Mouse (Mus musculus) midbrain, embryonic 15.5 days (tissue): ENCODE measurements around the gene Smarca4. TPM values are rescaled to one million over a fixed set of nuclear protein-coding genes. Genes with fewer than 3 reads are reported as not detected.

ENCODE experiments used
- ATAC-seq: fragments of 200-750 bp; cut with Nextera tagmentation; replicated peaks from 2 replicates; pipeline ENCODE4 v1.8.0; 2017; ENCODE audit warnings: moderate TSS enrichment
- H3K27ac ChIP-seq: fragments of 300-500 bp; sonication (generic); 2 replicates; pipeline ENCODE4 v1.5.1; 2015; ENCODE audit warnings: mild to moderate bottlenecking, inconsistent platforms
- H3K27me3 ChIP-seq: fragments of 300-500 bp; sonication (generic); replicated peaks from 2 replicates; pipeline ENCODE4 v1.6.1; 2015; ENCODE audit warnings: inconsistent platforms
- H3K36me3 ChIP-seq: fragments of 300-500 bp; sonication (generic); replicated peaks from 2 replicates; pipeline ENCODE4 v1.6.1; 2015; ENCODE audit warnings: inconsistent platforms
- H3K4me1 ChIP-seq: fragments of 300-500 bp; sonication (generic); 2 replicates; pipeline ENCODE4 v1.6.1; 2015; ENCODE audit warnings: inconsistent platforms
- H3K4me2 ChIP-seq: fragments of 300-500 bp; sonication (generic); 2 replicates; pipeline ENCODE4 v1.6.1; 2015; ENCODE audit warnings: inconsistent platforms, mild to moderate bottlenecking, moderate library complexity
- H3K4me3 ChIP-seq: fragments of 300-500 bp; sonication (generic); 2 replicates; pipeline ENCODE4 v1.5.1; 2015; ENCODE audit warnings: mild to moderate bottlenecking, inconsistent platforms
- H3K9ac ChIP-seq: fragments of 300-500 bp; sonication (generic); 2 replicates; pipeline ENCODE4 v1.6.1; 2015; ENCODE audit warnings: mild to moderate bottlenecking, inconsistent platforms
- H3K9me3 ChIP-seq: fragments of 300-500 bp; sonication (generic); 2 replicates; pipeline ENCODE4 v1.6.1; 2016; ENCODE audit warnings: inconsistent platforms
- WGBS: fragments of 180-500 bp; shearing (Covaris S2); methylation state at CpG from one replicate; pipeline ENCODE4 v1.1.7; 2015; ENCODE audit warnings: mixed read lengths; 5-methylcytosine and 5-hydroxymethylcytosine counted together
- polyA plus RNA-seq: library from polyadenylated mRNA; unstranded; fragments of >200 nt; fragmentation: Nextera tagmentation; extraction: Ambion mirVana; gene quantifications from 2 replicates; pipeline ENCODE4 v1.2.1, GENCODE M21; 2015

Gene Smarca4
- polyA plus RNA-seq, 1 experiment from 2014 or later, result 163 TPM

DNA sequence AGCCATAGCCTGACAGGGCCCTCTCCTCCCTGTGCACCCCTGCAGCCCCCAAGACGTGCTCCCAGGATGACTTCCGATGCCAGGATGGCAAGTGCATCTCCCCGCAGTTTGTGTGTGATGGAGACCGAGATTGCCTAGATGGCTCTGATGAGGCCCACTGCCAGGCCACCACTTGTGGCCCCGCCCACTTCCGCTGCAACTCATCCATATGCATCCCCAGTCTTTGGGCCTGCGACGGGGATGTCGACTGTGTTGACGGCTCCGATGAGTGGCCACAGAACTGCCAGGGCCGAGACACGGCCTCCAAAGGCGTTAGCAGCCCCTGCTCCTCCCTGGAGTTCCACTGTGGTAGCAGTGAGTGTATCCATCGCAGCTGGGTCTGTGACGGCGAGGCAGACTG, 117.5 kb downstream of the Smarca4 start:
- 77% methylated on average over 17 of the region's 17 CpGs for WGBS

DNA sequence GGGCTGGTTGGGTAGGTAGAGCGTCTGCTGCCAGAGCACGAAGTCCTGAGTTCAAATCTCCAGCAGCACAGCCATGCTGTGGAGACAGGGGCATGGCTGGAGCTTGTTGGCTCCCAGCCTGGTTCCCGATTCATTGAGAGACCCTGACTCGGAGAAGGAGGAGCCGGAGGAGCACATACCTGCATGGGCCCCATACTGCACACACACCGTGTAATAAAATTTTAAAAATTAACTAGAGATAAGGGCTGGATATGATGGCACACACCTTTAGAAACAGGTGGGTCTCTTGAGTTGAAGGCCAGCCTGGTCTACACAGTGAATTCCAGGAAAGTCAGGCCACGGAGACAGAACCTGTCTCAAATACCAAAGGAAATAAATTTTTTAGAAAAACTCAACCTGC, 118.0 kb downstream of the Smarca4 start:
- Histone ChIP-seq H3K9ac (no peak overlapping the region), H3K4me3 (no peak overlapping the region), H3K27ac (no peak overlapping the region), H3K4me2 (no peak overlapping the region), H3K4me1 (no peaks in the 10 kb centered on the region), H3K9me3 (no peaks in the 10 kb centered on the region), H3K27me3 (no peaks in the 10 kb centered on the region), H3K36me3 (peaks cover 55% of the 10 kb centered on the region)
- no peak for ATAC-seq
- WGBS, result 98% methylated on average over 7 of the region's 7 CpGs

More for the DNA sequence above, 117.5 kb downstream of the Smarca4 start:
- no peak for ATAC-seq
- peaks cover 49% of the 10 kb centered on the region for H3K36me3 ChIP-seq
- no peak overlapping the region for H3K4me3 ChIP-seq
- no peaks in the 10 kb centered on the region for H3K27me3 ChIP-seq
- no peaks in the 10 kb centered on the region for H3K4me1 ChIP-seq
- no peak overlapping the region for H3K4me2 ChIP-seq
- H3K9ac ChIP-seq, result no peak overlapping the region
- no peak overlapping the region for H3K27ac ChIP-seq
- H3K9me3 ChIP-seq, result no peaks in the 10 kb centered on the region

DNA sequence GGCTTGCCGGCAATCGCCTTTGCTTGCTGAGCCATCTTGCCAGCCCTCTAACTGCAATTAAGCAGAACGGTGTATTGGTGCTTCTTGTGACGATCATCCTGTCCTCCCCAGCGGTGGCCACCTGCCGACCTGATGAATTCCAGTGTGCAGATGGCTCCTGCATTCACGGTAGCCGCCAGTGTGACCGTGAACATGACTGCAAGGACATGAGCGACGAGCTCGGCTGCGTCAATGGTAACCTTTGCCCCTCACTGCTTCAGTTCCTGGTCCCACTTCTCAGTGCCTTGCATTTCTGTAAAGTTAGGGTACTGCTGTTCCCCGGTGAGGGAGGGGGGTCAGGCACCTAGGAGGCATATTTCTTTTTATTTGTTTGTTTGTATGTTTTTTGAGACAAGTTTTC, 119.2 kb downstream of the Smarca4 start:
- 91% methylated on average over 14 of the region's 14 CpGs for WGBS
- no peaks in the 10 kb centered on the region for H3K9me3 ChIP-seq
- ATAC-seq, result no peak

DNA sequence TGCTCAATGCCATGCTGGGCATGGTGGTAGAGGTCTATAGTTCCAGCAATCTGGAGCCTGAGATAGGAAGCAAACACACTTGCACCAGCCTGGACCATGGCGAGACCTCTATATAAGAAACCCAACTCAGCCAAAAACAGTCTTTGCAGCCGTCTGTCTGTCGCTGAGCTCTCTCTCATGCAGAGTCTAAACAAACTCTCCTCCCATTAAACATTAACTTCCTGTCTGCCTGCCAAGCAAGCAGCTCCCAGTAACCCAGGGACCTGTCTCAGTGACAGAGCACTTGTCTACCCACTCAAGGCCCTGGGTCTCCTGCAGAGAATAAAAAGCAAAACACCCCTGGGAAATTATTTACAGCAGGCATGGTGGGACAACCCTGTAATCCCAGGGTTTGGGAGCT, 120.6 kb downstream of the Smarca4 start:
- Histone ChIP-seq H3K4me2 (no peak overlapping the region), H3K36me3 (peaks cover 64% of the 10 kb centered on the region), H3K27ac (no peak overlapping the region), H3K27me3 (no peaks in the 10 kb centered on the region), H3K4me1 (no peaks in the 10 kb centered on the region), H3K4me3 (no peak overlapping the region), H3K9me3 (no peaks in the 10 kb centered on the region), H3K9ac (no peak overlapping the region)
- ATAC-seq, result no peak
- WGBS, result 85% methylated on average over 3 of the region's 3 CpGs

More for the DNA sequence above, 119.2 kb downstream of the Smarca4 start:
- Histone ChIP-seq H3K9ac (no peak overlapping the region), H3K4me1 (no peaks in the 10 kb centered on the region), H3K27me3 (no peaks in the 10 kb centered on the region), H3K27ac (no peak overlapping the region), H3K4me3 (no peak overlapping the region), H3K4me2 (no peak overlapping the region), H3K36me3 (peaks cover 63% of the 10 kb centered on the region)

DNA sequence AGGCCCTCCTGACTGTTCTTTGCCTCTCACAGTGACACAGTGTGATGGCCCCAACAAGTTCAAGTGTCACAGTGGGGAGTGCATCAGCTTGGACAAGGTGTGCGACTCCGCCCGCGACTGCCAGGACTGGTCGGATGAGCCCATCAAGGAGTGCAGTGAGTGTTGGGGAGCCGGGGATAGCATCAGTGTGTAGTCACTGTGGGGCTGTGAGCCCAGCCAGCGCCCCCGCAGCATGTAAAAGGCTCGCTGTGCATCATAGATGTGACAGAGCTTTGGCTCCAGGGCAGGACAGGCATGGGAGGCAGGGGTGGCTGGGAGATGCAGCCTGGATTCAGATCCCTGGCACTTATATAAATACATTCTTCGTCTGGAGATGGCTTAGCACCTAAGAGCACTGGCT, 121.2 kb downstream of the Smarca4 start:
- Histone ChIP-seq H3K9ac (no peak overlapping the region), H3K9me3 (no peaks in the 10 kb centered on the region), H3K27me3 (no peaks in the 10 kb centered on the region), H3K4me3 (no peak overlapping the region), H3K4me2 (no peak overlapping the region), H3K4me1 (no peaks in the 10 kb centered on the region), H3K27ac (no peak overlapping the region), H3K36me3 (peaks cover 69% of the 10 kb centered on the region)
- WGBS, result 96% methylated on average over 10 of the region's 10 CpGs
- no peak for ATAC-seq

DNA sequence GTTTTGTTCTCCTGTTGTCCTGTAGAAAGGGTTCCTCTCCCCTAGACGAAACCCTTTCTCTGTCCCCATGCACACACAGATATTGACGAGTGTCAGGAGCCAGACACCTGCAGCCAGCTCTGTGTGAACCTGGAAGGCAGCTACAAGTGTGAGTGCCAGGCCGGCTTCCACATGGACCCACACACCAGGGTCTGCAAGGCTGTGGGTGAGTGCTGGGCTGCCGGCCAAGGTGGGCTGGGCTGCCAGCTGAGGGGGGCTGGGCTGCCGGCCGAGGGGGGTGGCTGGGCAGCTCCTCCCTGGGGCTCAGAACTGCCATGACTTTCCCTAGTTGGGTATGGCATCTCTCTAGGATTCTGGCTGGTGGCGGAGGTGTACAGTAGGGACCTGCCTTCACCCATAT, 122.8 kb downstream of the Smarca4 start:
- H3K4me1 ChIP-seq, result no peaks in the 10 kb centered on the region

DNA sequence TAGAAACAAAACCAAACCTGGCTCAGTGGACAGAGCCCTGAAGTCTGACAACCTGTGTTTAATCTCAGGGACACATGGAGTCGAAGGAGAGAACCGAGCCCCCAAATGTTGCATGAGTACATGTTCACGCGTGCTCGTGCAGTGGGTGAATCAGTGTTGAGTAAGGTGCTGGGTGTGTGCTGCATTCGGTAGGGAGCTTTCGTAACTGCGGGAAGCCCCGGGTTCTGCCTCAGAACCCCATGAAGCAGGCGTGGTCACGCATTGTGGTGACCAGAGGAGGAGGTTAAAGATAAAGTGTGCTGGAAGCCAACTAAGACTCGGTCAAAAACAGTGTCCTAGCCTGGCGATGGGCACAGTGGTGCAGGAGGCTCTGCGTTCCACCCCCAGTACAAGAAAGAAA, 124.5 kb downstream of the Smarca4 start:
- Histone ChIP-seq H3K4me1 (no peaks in the 10 kb centered on the region), H3K27me3 (no peaks in the 10 kb centered on the region), H3K27ac (no peak overlapping the region), H3K4me2 (no peak overlapping the region), H3K36me3 (peaks cover 62% of the 10 kb centered on the region), H3K4me3 (no peak overlapping the region), H3K9me3 (no peaks in the 10 kb centered on the region), H3K9ac (no peak overlapping the region)
- WGBS, result 97% methylated on average over 14 of the region's 14 CpGs
- no peak for ATAC-seq

More for the DNA sequence above, 122.8 kb downstream of the Smarca4 start:
- Histone ChIP-seq H3K4me3 (no peak overlapping the region), H3K9ac (no peak overlapping the region), H3K36me3 (peaks cover 62% of the 10 kb centered on the region), H3K27me3 (no peaks in the 10 kb centered on the region), H3K4me2 (no peak overlapping the region), H3K9me3 (no peaks in the 10 kb centered on the region), H3K27ac (no peak overlapping the region)
- 88% methylated on average over 7 of the region's 7 CpGs for WGBS
- ATAC-seq, result no peak

DNA sequence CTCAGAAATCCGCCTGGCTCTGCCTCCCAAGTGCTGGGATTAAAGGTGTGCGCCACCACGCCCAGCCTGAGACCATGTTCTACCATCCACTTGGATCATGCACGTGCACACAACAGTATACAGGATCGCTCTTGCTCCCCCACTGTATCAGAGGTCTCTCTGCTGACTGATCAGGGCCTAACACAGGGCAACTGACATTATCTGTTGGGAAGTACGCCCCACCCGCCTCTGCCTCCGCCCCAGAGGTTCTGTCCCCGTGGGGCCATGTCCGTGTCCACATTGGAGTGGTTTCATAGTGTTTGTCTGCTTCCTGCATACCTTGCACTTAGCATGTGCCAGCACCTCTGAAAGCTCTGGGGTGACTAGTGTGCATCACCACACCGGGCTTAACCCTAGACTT, 125.5 kb downstream of the Smarca4 start:
- H3K9ac ChIP-seq, result no peak overlapping the region
- H3K4me2 ChIP-seq, result no peak overlapping the region
- ATAC-seq, result no peak
- H3K27me3 ChIP-seq, result no peaks in the 10 kb centered on the region
- no peaks in the 10 kb centered on the region for H3K4me1 ChIP-seq
- no peaks in the 10 kb centered on the region for H3K9me3 ChIP-seq
- no peak overlapping the region for H3K27ac ChIP-seq
- 95% methylated on average over 11 of the region's 11 CpGs for WGBS
- H3K36me3 ChIP-seq, result peaks cover 61% of the 10 kb centered on the region
- no peak overlapping the region for H3K4me3 ChIP-seq

DNA sequence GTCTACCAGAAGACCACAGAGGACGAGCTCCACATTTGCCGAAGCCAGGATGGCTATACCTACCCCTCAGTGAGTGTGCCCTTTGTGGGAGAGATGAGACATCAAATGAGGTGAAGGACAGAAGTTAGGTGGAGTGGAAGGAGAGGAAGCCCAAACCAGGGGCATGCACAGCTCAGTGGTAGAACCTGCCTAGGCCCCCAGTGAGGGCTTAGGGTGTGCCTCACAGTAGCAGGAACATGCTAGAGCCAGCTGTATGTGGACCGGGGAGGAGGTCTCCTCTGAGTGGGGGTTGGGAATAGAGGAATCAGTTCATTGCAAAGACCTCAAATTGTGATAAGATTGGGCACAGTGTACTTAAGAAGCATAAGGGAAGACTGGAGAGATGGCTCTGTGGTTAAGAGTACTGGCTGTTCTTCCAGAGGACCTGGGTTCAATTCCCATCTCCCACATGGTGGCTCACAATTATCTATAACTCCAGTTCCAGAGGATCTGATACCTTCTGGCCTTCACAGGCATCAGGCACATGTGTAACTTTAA, 131.3 kb downstream of the Smarca4 start:
- H3K36me3 ChIP-seq, result peaks cover 33% of the 10 kb centered on the region
- no peak overlapping the region for H3K4me2 ChIP-seq
- no peaks in the 10 kb centered on the region for H3K27me3 ChIP-seq
- H3K4me1 ChIP-seq, result no peaks in the 10 kb centered on the region
- H3K27ac ChIP-seq, result no peak overlapping the region
- no peak for ATAC-seq
- H3K9me3 ChIP-seq, result no peaks in the 10 kb centered on the region
- no peak overlapping the region for H3K4me3 ChIP-seq
- WGBS, result 96% methylated on average over 3 of the region's 3 CpGs
- H3K9ac ChIP-seq, result no peak overlapping the region

DNA sequence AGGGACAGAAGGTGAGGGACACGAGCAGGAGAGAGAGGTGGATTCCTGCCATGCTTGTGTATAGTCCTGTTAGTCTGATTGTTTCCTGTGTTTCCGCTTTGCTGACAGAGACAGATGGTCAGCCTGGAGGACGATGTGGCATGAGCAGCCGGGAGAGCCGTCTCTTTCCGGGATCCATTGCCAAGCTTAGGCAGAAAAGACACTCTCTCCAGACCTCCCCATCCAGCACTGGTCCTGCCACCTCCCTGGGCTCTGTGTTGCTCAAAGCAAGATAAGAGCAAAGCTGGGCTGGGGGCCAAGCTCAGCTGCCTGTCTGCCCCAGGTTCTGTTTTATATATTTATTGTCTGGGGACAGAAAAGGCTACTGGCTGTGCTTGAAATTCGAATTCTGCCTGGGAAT, 132.1 kb downstream of the Smarca4 start:
- ATAC-seq, result no peak
- Histone ChIP-seq H3K4me1 (no peaks in the 10 kb centered on the region), H3K27me3 (no peaks in the 10 kb centered on the region), H3K9ac (no peak overlapping the region), H3K9me3 (no peaks in the 10 kb centered on the region), H3K4me3 (no peak overlapping the region), H3K27ac (0 out of 2 replicates have a peak overlapping the region, but pooled peaks have one; percentile 32), H3K4me2 (no peak overlapping the region), H3K36me3 (peaks cover 26% of the 10 kb centered on the region)
- 70% methylated on average over 7 of the region's 7 CpGs for WGBS

DNA sequence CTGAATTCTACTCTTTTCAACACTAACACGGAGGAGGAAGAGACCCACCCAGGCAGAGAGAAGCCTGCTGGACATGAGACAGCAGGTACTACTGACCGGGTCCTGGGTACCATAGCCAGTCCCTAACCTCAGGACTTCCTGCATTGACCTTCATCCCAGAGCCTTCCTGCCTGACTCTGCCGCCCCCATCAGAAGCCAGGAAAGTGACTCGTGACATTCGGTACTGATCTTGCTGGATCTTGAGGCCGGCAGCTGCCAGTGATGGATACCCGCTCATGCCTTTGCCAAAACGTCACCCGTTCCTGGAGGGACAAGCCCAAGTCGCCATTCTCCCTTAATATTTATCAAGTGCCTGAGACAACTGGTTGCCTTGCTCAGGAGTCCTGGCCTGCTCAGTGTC, 132.5 kb downstream of the Smarca4 start:
- H3K9ac ChIP-seq, result no peak overlapping the region
- H3K4me3 ChIP-seq, result no peak overlapping the region
- WGBS, result 86% methylated on average over 10 of the region's 10 CpGs
- no peak overlapping the region for H3K4me2 ChIP-seq
- no peaks in the 10 kb centered on the region for H3K27me3 ChIP-seq
- no peaks in the 10 kb centered on the region for H3K9me3 ChIP-seq
- no peak for ATAC-seq
- no peaks in the 10 kb centered on the region for H3K4me1 ChIP-seq
- no peak overlapping the region for H3K27ac ChIP-seq
- H3K36me3 ChIP-seq, result peaks cover 26% of the 10 kb centered on the region

DNA sequence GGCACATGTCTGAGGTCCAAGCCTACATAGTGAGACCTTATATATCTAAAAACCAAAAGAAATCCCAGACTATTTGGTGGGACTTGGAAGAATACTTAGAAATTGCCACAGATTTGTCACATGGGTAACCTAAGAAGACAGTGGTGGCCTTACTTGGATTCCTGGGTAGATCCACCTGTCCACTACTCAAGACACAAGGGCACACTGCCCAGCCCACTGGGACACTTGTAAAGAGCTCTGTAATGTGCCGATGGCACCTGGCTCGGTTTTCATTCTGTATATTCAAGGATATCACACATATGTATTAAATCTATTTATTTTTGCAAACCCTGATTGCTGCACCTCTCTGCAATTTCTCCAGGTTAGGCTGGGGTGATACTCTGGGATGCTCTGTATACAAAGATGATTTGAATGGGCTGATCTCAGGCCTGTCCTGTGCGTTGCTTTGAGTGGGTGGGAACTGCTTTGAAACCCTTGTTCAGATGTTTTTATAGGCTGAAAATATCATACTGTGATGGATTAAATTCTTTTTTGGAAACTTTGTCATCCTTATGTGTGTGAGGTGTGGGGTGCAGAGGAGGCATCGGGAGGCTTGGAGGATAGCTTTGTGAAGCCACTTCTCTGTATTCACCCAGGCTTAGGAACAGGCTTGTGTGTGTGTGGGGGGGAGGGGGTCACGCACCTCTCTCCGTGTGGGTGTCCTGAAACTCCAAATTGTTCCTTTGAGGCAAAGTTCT, 133.6 kb downstream of the Smarca4 start:
- Histone ChIP-seq H3K4me2 (no peak overlapping the region), H3K27me3 (no peaks in the 10 kb centered on the region), H3K9ac (no peak overlapping the region), H3K9me3 (no peaks in the 10 kb centered on the region), H3K4me3 (no peak overlapping the region), H3K36me3 (peaks cover 19% of the 10 kb centered on the region), H3K27ac (no peak overlapping the region), H3K4me1 (no peaks in the 10 kb centered on the region)
- WGBS, result 87% methylated on average over 6 of the region's 6 CpGs
- ATAC-seq, result no peak

DNA sequence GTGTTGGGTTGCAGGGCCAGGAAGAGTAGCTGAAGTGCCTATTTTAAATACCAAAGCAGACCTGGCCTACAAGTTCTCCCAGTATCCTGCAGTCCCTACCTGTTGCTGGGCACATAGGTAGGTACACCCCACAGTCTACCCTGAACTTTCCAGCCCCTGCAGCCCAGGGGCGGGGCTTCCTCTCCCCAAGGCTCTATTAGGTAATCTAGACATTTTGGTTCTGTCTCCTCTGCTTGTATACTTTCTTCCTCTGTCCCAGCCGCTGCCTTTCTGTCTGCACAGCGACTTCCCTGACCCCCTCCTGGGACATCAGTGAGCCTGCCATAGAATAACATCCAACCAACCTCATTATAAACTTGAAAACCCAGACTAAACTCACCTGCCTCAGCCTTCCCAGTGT, 134.4 kb downstream of the Smarca4 start:
- H3K27ac ChIP-seq, result no peak overlapping the region
- no peak overlapping the region for H3K4me3 ChIP-seq
- H3K9ac ChIP-seq, result no peak overlapping the region
- H3K4me1 ChIP-seq, result no peaks in the 10 kb centered on the region
- no peaks in the 10 kb centered on the region for H3K27me3 ChIP-seq
- H3K4me2 ChIP-seq, result no peak overlapping the region
- ATAC-seq, result no peak
- 77% methylated on average over 3 of the region's 3 CpGs for WGBS
- H3K9me3 ChIP-seq, result no peaks in the 10 kb centered on the region
- peaks cover 16% of the 10 kb centered on the region for H3K36me3 ChIP-seq
